Mouse (Mus musculus) ES-E14 (cell line): ENCODE results near the gene Cela1.

Experiments
- CHD2 ChIP-seq: IDR thresholded peaks from 2 replicates; pipeline ENCODE4 v1.6.1; 2014; ENCODE audit warnings: mild to moderate bottlenecking, low read depth, low read length, inconsistent platforms
- HCFC1 ChIP-seq: IDR thresholded peaks from 2 replicates; pipeline ENCODE4 v1.6.1; 2012; ENCODE audit warnings: low read length, inconsistent platforms, borderline replicate concordance; ENCODE audit not compliant: insufficient read depth
- MAFK ChIP-seq: IDR thresholded peaks from 2 replicates; pipeline ENCODE4 v1.6.1; 2014; ENCODE audit warnings: mild to moderate bottlenecking, low read depth, low read length, inconsistent platforms; ENCODE audit not compliant: insufficient read depth

DNA sequence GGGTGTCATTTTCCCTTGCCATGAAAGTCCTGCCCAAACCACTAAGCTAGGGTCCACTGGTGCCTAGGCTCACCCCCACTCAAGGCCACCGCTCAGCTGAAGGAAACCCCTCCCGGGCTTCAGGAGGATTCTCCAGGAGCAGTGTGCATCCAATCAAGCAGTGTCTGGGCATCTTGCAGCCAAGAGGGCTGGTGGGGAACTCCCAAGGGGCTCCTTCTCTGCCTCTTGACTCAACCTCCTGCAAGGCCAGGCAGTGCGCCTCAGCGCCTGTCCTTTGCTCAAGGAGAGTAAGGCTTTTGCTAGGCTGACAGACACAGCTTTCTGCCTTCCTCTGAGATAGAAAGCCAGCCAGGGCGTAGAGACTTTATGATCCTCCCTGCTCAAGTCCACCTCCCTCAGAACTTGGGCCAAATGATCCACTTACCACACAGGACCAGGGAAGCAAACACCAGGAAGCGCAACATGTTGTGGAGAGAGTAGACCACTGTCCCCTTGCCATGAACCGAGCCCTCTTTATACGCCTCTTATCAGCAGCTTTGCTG, at the start of gene Cela1:
- TF ChIP-seq CHD2 (no peak), HCFC1 (no peak), MAFK (no peak)
